Mouse (Mus musculus): ENCODE measurements around the gene Acta2.

GRCm38 (mm10) chr19:34209031-34209430, 46.4 kb downstream of the Acta2 start:
- TF ChIP-seq CTCF (IDR thresholded peaks at IDR 0.05; ENCODE audit: borderline replicate concordance, control insufficient read depth, extremely low read depth, insufficient read depth, low read length, poor library complexity) (no peak), POLR2A (IDR thresholded peaks at IDR 0.05; ENCODE audit: control insufficient read depth, extremely low read depth, insufficient read depth, low read length, poor library complexity) (no peak)
